Mouse (Mus musculus): ENCODE measurements at regions not wholly inside any gene's neighbourhood (a gene's known extent, or its start where the extent isn't known, plus 50 kb on each side); places are given as distances from the start of the nearest gene placed in this dataset.

DNA sequence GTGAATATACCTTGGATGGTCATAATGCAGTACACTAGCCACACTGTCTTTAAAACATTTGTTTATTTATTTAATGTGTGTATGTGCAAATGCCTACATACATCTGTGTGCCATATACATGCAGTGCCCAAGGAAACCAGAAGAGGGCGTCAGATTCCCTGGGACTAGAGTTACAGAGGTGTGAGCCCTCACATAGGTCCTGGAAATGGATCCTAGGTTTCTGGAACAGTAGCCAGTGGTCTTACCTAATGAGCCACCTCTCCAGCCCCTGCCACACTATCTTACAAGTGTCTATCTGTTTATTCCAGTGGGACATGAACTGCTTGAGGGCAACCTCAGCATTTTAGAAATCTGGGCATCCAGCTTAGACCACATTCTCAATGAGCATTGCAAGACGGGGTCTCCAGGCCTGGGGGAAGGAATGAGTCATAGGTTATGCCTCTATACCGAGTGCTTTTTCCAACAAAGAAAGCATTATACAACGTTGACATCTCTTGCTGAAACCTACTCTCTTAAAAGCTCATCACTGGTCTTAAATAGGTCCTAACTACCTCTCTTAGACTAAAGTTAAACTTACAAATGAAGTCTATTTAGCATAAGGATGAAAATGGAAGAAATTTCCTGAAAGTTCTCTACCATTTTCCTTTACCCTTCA, 644.5 kb downstream of the Zfp706 start:
- H3K9ac ChIP-seq (replicated peaks; ENCODE audit: low read depth, low read length) = no peak overlapping the region
- 56% methylated on average over 4 of the region's 4 CpGs for WGBS
- ATAC-seq (ENCODE audit: insufficient read depth, low read depth) = no peak

GRCm38 (mm10) chr15:36361522-36362148, 645.9 kb downstream of the Zfp706 start:
- Histone ChIP-seq H3K4me3 (ENCODE audit: low read depth, low read length) (no peak overlapping the region), H3K27me3 (ENCODE audit: control insufficient read depth, insufficient read depth, low read length) (no peaks in the 10 kb centered on the region), H3K4me2 (ENCODE audit: low read depth, low read length) (no peak overlapping the region), H3K9me3 (replicated peaks; ENCODE audit: control insufficient read depth, low read length) (no peaks in the 10 kb centered on the region), H3K9ac (replicated peaks; ENCODE audit: low read depth, low read length) (no peak overlapping the region), H3K4me1 (ENCODE audit: control insufficient read depth, insufficient read depth) (no peaks in the 10 kb centered on the region), H3K36me3 (replicated peaks; ENCODE audit: control insufficient read depth, insufficient read depth, low read length) (no peaks in the 10 kb centered on the region), H3K27ac (ENCODE audit: low read depth) (peak overlapping the region; percentile 26)
- ATAC-seq (ENCODE audit: insufficient read depth, low read depth) (no peak), DNase-seq (ENCODE audit: low spot score) (no peak)
- 40% methylated on average over 7 of the region's 7 CpGs for WGBS
- TF ChIP-seq EP300 (IDR thresholded peaks at IDR 0.05; ENCODE audit: low read depth) (no peak), CTCF (IDR thresholded peaks at IDR 0.05; ENCODE audit: low read depth) (no peak)

More for the DNA sequence above, 644.5 kb downstream of the Zfp706 start:
- H3K27me3 ChIP-seq (ENCODE audit: control insufficient read depth, insufficient read depth, low read length) = no peaks in the 10 kb centered on the region
- DNase-seq (ENCODE audit: low spot score) = no peak
- no peak overlapping the region for H3K4me2 ChIP-seq (ENCODE audit: low read depth, low read length)
- no peaks in the 10 kb centered on the region for H3K9me3 ChIP-seq (replicated peaks; ENCODE audit: control insufficient read depth, low read length)
- no peaks in the 10 kb centered on the region for H3K4me1 ChIP-seq (ENCODE audit: control insufficient read depth, insufficient read depth)
- no peak overlapping the region for H3K4me3 ChIP-seq (ENCODE audit: low read depth, low read length)
- TF ChIP-seq CTCF (IDR thresholded peaks at IDR 0.05; ENCODE audit: low read depth) = peak; percentile 4; the same call in 1 of the 2 replicates
- TF ChIP-seq EP300 (IDR thresholded peaks at IDR 0.05; ENCODE audit: low read depth) = no peak
- H3K27ac ChIP-seq (ENCODE audit: low read depth) = no peak overlapping the region
- H3K36me3 ChIP-seq (replicated peaks; ENCODE audit: control insufficient read depth, insufficient read depth, low read length) = no peaks in the 10 kb centered on the region

DNA sequence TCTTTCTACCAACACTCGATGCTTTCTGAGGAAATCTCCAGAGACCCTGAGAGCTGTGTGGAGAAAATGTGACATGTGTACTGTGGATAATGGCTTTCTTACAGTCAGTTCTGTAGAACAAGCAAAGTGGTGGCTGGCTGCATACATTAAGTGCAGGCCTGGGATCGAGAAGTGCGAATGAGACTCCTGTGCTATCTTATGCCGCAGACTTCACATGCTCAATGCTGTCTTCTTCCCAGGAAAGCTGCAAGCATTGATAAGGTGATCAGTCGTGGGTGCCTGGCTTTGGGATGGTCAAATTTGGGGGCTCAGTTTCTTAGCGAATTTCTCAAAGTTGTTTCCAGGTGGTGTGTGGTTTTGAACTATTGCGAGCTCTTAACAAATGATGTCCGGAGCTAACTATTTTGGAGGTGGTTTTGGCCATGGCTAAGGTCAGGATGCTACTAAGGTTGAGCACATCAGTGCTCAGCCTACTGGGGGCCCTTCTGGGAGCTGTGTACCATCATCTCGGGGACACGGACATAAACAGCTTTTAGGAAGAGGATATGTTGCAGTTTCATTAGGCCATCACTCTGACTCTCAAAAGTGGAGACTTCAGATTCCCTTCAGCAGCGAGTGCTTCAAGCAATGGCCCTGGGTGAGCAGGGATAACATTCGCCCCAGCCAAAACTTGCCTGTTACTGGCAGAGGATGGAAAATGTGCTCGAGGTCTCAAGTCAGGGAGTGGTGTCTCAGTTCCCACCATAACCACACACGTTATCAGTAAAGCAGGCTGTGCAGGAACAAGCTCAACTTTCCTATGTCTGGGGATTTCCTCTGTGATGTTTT, 646.7 kb downstream of the Zfp706 start:
- Histone ChIP-seq H3K4me2 (ENCODE audit: low read depth, low read length) (no peak overlapping the region), H3K27me3 (ENCODE audit: control insufficient read depth, insufficient read depth, low read length) (no peaks in the 10 kb centered on the region), H3K9ac (replicated peaks; ENCODE audit: low read depth, low read length) (no peak overlapping the region), H3K27ac (ENCODE audit: low read depth) (peak overlapping the region; percentile 26), H3K4me3 (ENCODE audit: low read depth, low read length) (no peak overlapping the region), H3K9me3 (replicated peaks; ENCODE audit: control insufficient read depth, low read length) (no peaks in the 10 kb centered on the region), H3K4me1 (ENCODE audit: control insufficient read depth, insufficient read depth) (no peaks in the 10 kb centered on the region), H3K36me3 (replicated peaks; ENCODE audit: control insufficient read depth, insufficient read depth, low read length) (no peaks in the 10 kb centered on the region)
- DNase-seq (ENCODE audit: low spot score) (no peak), ATAC-seq (ENCODE audit: insufficient read depth, low read depth) (0 out of 2 replicates have a peak, but pooled peaks have one; percentile 17)
- TF ChIP-seq CTCF (IDR thresholded peaks at IDR 0.05; ENCODE audit: low read depth) (no peak), EP300 (IDR thresholded peaks at IDR 0.05; ENCODE audit: low read depth) (no peak)
- 62% methylated on average over 14 of the region's 14 CpGs for WGBS

DNA sequence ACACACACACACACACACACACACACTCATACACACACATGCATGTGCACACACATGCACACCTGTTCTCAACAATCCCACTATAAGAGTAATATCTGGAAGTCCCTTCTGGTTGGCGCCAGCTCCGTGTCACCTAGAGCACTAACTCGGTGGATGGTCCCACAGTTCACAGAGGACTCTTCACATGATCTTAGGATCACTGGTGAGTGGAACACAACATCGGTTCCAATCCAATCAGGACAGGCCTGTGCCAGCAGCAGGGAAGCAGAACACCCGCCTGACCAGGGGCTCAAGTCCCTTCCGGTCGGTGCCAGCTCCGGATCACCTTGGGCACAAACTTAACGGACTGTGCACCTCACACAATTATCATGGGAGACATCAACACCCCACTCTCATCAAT, 651.7 kb downstream of the Zfp706 start:
- no peak for DNase-seq (ENCODE audit: low spot score)
- no peaks in the 10 kb centered on the region for H3K9me3 ChIP-seq (replicated peaks; ENCODE audit: control insufficient read depth, low read length)
- no peak overlapping the region for H3K9ac ChIP-seq (replicated peaks; ENCODE audit: low read depth, low read length)
- 88% methylated on average over 9 of the region's 9 CpGs for WGBS
- TF ChIP-seq CTCF (IDR thresholded peaks at IDR 0.05; ENCODE audit: low read depth) (no peak), EP300 (IDR thresholded peaks at IDR 0.05; ENCODE audit: low read depth) (no peak)
- no peak overlapping the region for H3K4me3 ChIP-seq (ENCODE audit: low read depth, low read length)
- H3K27ac ChIP-seq (ENCODE audit: low read depth) = no peak overlapping the region
- H3K4me1 ChIP-seq (ENCODE audit: control insufficient read depth, insufficient read depth) = no peaks in the 10 kb centered on the region
- no peak overlapping the region for H3K4me2 ChIP-seq (ENCODE audit: low read depth, low read length)
- ATAC-seq (ENCODE audit: insufficient read depth, low read depth) = no peak
- H3K27me3 ChIP-seq (ENCODE audit: control insufficient read depth, insufficient read depth, low read length) = no peaks in the 10 kb centered on the region
- H3K36me3 ChIP-seq (replicated peaks; ENCODE audit: control insufficient read depth, insufficient read depth, low read length) = no peaks in the 10 kb centered on the region

DNA sequence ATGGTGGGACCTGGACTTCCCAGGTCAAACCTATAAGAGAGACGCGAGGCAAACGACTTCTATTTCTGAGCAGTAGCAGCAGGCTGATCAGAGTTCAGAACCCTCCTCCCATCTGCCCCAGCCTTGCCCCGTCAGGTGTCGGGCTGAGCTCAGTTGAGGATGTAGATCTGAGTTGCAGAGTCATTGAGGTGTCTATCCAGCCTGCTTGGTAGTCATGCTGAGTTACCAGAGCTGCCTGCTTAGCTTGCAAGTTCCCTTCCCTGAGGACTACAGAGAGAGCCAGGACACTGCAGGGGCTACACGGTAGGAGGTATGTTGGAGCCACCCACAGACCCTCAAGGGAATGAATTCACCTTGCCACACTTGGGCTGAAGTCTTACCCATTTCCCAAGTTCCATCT, 653.0 kb downstream of the Zfp706 start:
- H3K36me3 ChIP-seq (replicated peaks; ENCODE audit: control insufficient read depth, insufficient read depth, low read length) = no peaks in the 10 kb centered on the region
- no peaks in the 10 kb centered on the region for H3K9me3 ChIP-seq (replicated peaks; ENCODE audit: control insufficient read depth, low read length)
- 65% methylated on average over 6 of the region's 6 CpGs for WGBS
- no peaks in the 10 kb centered on the region for H3K4me1 ChIP-seq (ENCODE audit: control insufficient read depth, insufficient read depth)
- TF ChIP-seq EP300 (IDR thresholded peaks at IDR 0.05; ENCODE audit: low read depth) (no peak), CTCF (IDR thresholded peaks at IDR 0.05; ENCODE audit: low read depth) (no peak)
- no peak overlapping the region for H3K4me2 ChIP-seq (ENCODE audit: low read depth, low read length)
- ATAC-seq (ENCODE audit: insufficient read depth, low read depth) (no peak), DNase-seq (ENCODE audit: low spot score) (no peak)
- H3K27ac ChIP-seq (ENCODE audit: low read depth) = no peak overlapping the region
- H3K9ac ChIP-seq (replicated peaks; ENCODE audit: low read depth, low read length) = no peak overlapping the region
- H3K27me3 ChIP-seq (ENCODE audit: control insufficient read depth, insufficient read depth, low read length) = no peaks in the 10 kb centered on the region
- no peak overlapping the region for H3K4me3 ChIP-seq (ENCODE audit: low read depth, low read length)
